Mouse (Mus musculus) myocyte (in vitro differentiated cells): ENCODE results near the gene Phf7. TPM values are rescaled to one million over a fixed set of nuclear protein-coding genes. Genes with fewer than 3 reads are reported as not detected.

Source experiments
- H3K27me3 ChIP-seq: one replicate; pipeline ENCODE4 v1.6.1; 2011; ENCODE audit not compliant: control insufficient read depth, insufficient read depth, insufficient read length
- H3K36me3 ChIP-seq: one replicate; pipeline ENCODE4 v1.6.1; 2011; ENCODE audit not compliant: control insufficient read depth, insufficient read depth
- H3K4me2 ChIP-seq: one replicate; pipeline ENCODE4 v1.6.1; 2011; ENCODE audit warnings: low read depth, control low read depth
- H3K4me3 ChIP-seq: one replicate; pipeline ENCODE4 v1.5.1; 2011; ENCODE audit warnings: mild to moderate bottlenecking, control low read depth, moderate library complexity
- H3K79me2 ChIP-seq: one replicate; pipeline ENCODE4 v1.6.1; 2011; ENCODE audit not compliant: control insufficient read depth, insufficient read depth
- H3ac ChIP-seq: one replicate; pipeline ENCODE4 v1.6.1; 2011; ENCODE audit not compliant: control insufficient read depth, insufficient read length
- CEBPB ChIP-seq: IDR thresholded peaks from 2 replicates; pipeline ENCODE4 v1.6.1; 2011; ENCODE audit warnings: mild to moderate bottlenecking, moderate library complexity; ENCODE audit not compliant: poor library complexity, insufficient read depth, severe bottlenecking
- E2F4 ChIP-seq: IDR thresholded peaks from one replicate; pipeline ENCODE4 v1.6.1; 2011; ENCODE audit warnings: mild to moderate bottlenecking, control low read depth, moderate library complexity; ENCODE audit not compliant: insufficient read depth
- MAX ChIP-seq: IDR thresholded peaks from one replicate; pipeline ENCODE4 v1.6.1; 2011; ENCODE audit warnings: low read depth, mild to moderate bottlenecking, control low read depth
- MYOD1 ChIP-seq, 3 experiments: IDR thresholded peaks; one replicate each; pipeline ENCODE4 v1.6.1; 2011; ENCODE audit warnings: control low read depth in 2 of 3, low read depth in 2 of 3, mild to moderate bottlenecking in 2 of 3, moderate library complexity in 1 of 3; ENCODE audit not compliant: insufficient read length in 2 of 3, control insufficient read depth in 1 of 3
- MYOG ChIP-seq, 3 experiments: IDR thresholded peaks; one replicate each; pipeline ENCODE4 v1.6.1; 2011; ENCODE audit warnings: control low read depth in 2 of 3, low read depth in 2 of 3, mild to moderate bottlenecking in 2 of 3; ENCODE audit not compliant: insufficient read length in 2 of 3, control insufficient read depth in 1 of 3, insufficient read depth in 1 of 3
- POLR2A ChIP-seq: IDR thresholded peaks from one replicate; pipeline ENCODE4 v1.6.1; 2011; ENCODE audit warnings: low read depth, mild to moderate bottlenecking, control low read depth, moderate library complexity; ENCODE audit not compliant: insufficient read length
- POLR2AphosphoS2 ChIP-seq: IDR thresholded peaks from one replicate; pipeline ENCODE4 v1.6.1; 2011; ENCODE audit warnings: low read depth, control low read depth; ENCODE audit not compliant: insufficient read length
- REST ChIP-seq: IDR thresholded peaks from one replicate; pipeline ENCODE4 v1.6.1; 2011; ENCODE audit warnings: mild to moderate bottlenecking, control low read depth, moderate library complexity; ENCODE audit not compliant: insufficient read depth, insufficient read length
- SRF ChIP-seq: IDR thresholded peaks from one replicate; pipeline ENCODE4 v1.6.1; 2011; ENCODE audit warnings: low read depth; ENCODE audit not compliant: control insufficient read depth, insufficient read length
- TCF12 ChIP-seq: IDR thresholded peaks from one replicate; pipeline ENCODE4 v1.6.1; 2011; ENCODE audit warnings: mild to moderate bottlenecking, control low read depth; ENCODE audit not compliant: poor library complexity, insufficient read depth, severe bottlenecking
- TCF3 ChIP-seq: IDR thresholded peaks from one replicate; pipeline ENCODE4 v1.6.1; 2011; ENCODE audit warnings: low read depth, control low read depth; ENCODE audit not compliant: insufficient read length
- USF1 ChIP-seq: IDR thresholded peaks from one replicate; pipeline ENCODE4 v1.6.1; 2011; ENCODE audit warnings: low read depth, mild to moderate bottlenecking, control low read depth, moderate library complexity
- polyA plus RNA-seq: library from polyadenylated mRNA; unstranded; fragments of >200 nt; fragmentation: generic; extraction: Trizol; gene quantifications from one replicate; pipeline ENCODE4 v1.2.1, GENCODE M21; 2012; ENCODE audit warnings: missing spikeins

Gene Phf7
- polyA plus RNA-seq, 1 experiment, result 5.4 TPM

GRCm38 (mm10) chr14:31244777-31245176 is 6.3 kb downstream of the Phf7 start:
- TF ChIP-seq MAX (no peak), TCF12 (no peak), CEBPB (no peak), TCF3 (no peak), E2F4 (no peak), POLR2A (no peak), USF1 (no peak), POLR2AphosphoS2 (no peak), SRF (no peak), MYOD1 (IDR thresholded peaks at IDR 0.05; ENCODE audit: control insufficient read depth in 1 of 3, insufficient read length in 2 of 3, low read depth in 2 of 3) (no peak), REST (no peak), MYOG (IDR thresholded peaks at IDR 0.05; ENCODE audit: control insufficient read depth in 1 of 3, insufficient read depth in 1 of 3, insufficient read length in 2 of 3, low read depth in 2 of 3) (no peak)
- Histone ChIP-seq H3ac (no peak overlapping the region), H3K4me3 (no peak overlapping the region), H3K79me2 (no peaks in the 10 kb centered on the region), H3K36me3 (no peaks in the 10 kb centered on the region), H3K27me3 (no peaks in the 10 kb centered on the region), H3K4me2 (no peak overlapping the region)

- Histone ChIP-seq H3K79me2 (no peaks in the 10 kb centered on the region), H3K27me3 (no peaks in the 10 kb centered on the region), H3ac (no peak overlapping the region), H3K36me3 (no peaks in the 10 kb centered on the region), H3K4me3 (no peak overlapping the region), H3K4me2 (peak overlapping the region; percentile 27)
- TF ChIP-seq TCF12, result no peak
- no peak for TF ChIP-seq REST
- TF ChIP-seq MYOG (IDR thresholded peaks at IDR 0.05; ENCODE audit: control insufficient read depth in 1 of 3, insufficient read depth in 1 of 3, insufficient read length in 2 of 3, low read depth in 2 of 3), result no peak
- no peak for TF ChIP-seq POLR2A
- no peak for TF ChIP-seq E2F4
- no peak for TF ChIP-seq TCF3
- TF ChIP-seq SRF, result no peak
- no peak for TF ChIP-seq MYOD1 (IDR thresholded peaks at IDR 0.05; ENCODE audit: control insufficient read depth in 1 of 3, insufficient read length in 2 of 3, low read depth in 2 of 3)
- TF ChIP-seq POLR2AphosphoS2, result no peak
- no peak for TF ChIP-seq CEBPB
- TF ChIP-seq USF1, result no peak
- TF ChIP-seq MAX, result no peak
These were observed 10.6 kb downstream of the Phf7 start for GRCm38 (mm10) chr14:31240528-31240927.

GRCm38 (mm10) chr14:31237101-31237882 is 13.8 kb downstream of the Phf7 start:
- TF ChIP-seq POLR2AphosphoS2 (no peak), CEBPB (no peak), USF1 (no peak), MYOD1 (IDR thresholded peaks at IDR 0.05; ENCODE audit: control insufficient read depth in 1 of 3, insufficient read length in 2 of 3, low read depth in 2 of 3) (no peak), MAX (no peak), POLR2A (no peak), MYOG (IDR thresholded peaks at IDR 0.05; ENCODE audit: control insufficient read depth in 1 of 3, insufficient read depth in 1 of 3, insufficient read length in 2 of 3, low read depth in 2 of 3) (no peak), REST (no peak), TCF3 (no peak), TCF12 (no peak), E2F4 (no peak), SRF (no peak)
- Histone ChIP-seq H3K4me2 (no peak overlapping the region), H3K79me2 (no peaks in the 10 kb centered on the region), H3ac (no peak overlapping the region), H3K36me3 (no peaks in the 10 kb centered on the region), H3K27me3 (no peaks in the 10 kb centered on the region), H3K4me3 (no peak overlapping the region)

- H3K4me3 ChIP-seq, result no peak overlapping the region
- H3K79me2 ChIP-seq, result no peaks in the 10 kb centered on the region
- H3K4me2 ChIP-seq, result peak overlapping the region; percentile 70
- H3K36me3 ChIP-seq, result no peaks in the 10 kb centered on the region
- TF ChIP-seq REST (no peak), CEBPB (0 out of 2 replicates have a peak, but pooled peaks have one; percentile 25)
- no peak overlapping the region for H3ac ChIP-seq
- peaks cover under 1% of the 10 kb centered on the region for H3K27me3 ChIP-seq
These were observed 17.0 kb downstream of the Phf7 start for GRCm38 (mm10) chr14:31233996-31234591.

GRCm38 (mm10) chr14:31233070-31233995 is 17.8 kb downstream of the Phf7 start:
- no peak for TF ChIP-seq MYOG (IDR thresholded peaks at IDR 0.05; ENCODE audit: control insufficient read depth in 1 of 3, insufficient read depth in 1 of 3, insufficient read length in 2 of 3, low read depth in 2 of 3)
- TF ChIP-seq E2F4, result no peak
- TF ChIP-seq TCF3, result no peak
- TF ChIP-seq POLR2AphosphoS2, result no peak
- TF ChIP-seq MYOD1 (IDR thresholded peaks at IDR 0.05; ENCODE audit: control insufficient read depth in 1 of 3, insufficient read length in 2 of 3, low read depth in 2 of 3), result no peak
- TF ChIP-seq REST, result no peak
- no peak for TF ChIP-seq POLR2A
- TF ChIP-seq CEBPB, result no peak
- TF ChIP-seq SRF, result no peak
- TF ChIP-seq MAX, result no peak
- no peak for TF ChIP-seq TCF12
- no peak for TF ChIP-seq USF1
- Histone ChIP-seq H3K4me3 (no peak overlapping the region), H3K27me3 (peaks cover 6% of the 10 kb centered on the region), H3K36me3 (no peaks in the 10 kb centered on the region), H3ac (no peak overlapping the region), H3K79me2 (no peaks in the 10 kb centered on the region), H3K4me2 (no peak overlapping the region)
